Mouse (Mus musculus): ENCODE results near the gene Slc37a3. TPM values are rescaled to one million over a fixed set of nuclear protein-coding genes. Genes with fewer than 3 reads are reported as not detected.

Slc37a3 gene
- polyA plus RNA-seq, 1 experiment from 2014 or later: 40.4 TPM

GRCm38 (mm10) chr6:39415762-39416161 lies 38.3 kb upstream of the Slc37a3 start:
- no peak for ATAC-seq (ENCODE audit: low read depth)
- H3K27ac ChIP-seq (ENCODE audit: low read length): no peak overlapping the region
- no peak overlapping the region for H3K4me2 ChIP-seq (ENCODE audit: low read depth, low read length)
- peaks cover 8% of the 10 kb centered on the region; the same call in 1 of the 2 replicates for H3K27me3 ChIP-seq (ENCODE audit: control insufficient read depth, insufficient read depth, low read depth, low read length)
- H3K36me3 ChIP-seq (ENCODE audit: control insufficient read depth, insufficient read depth, low read length): no peaks in the 10 kb centered on the region
- H3K4me3 ChIP-seq (ENCODE audit: low read length): no peak overlapping the region
- H3K9ac ChIP-seq (ENCODE audit: low read length): no peak overlapping the region
- no peaks in the 10 kb centered on the region for H3K9me3 ChIP-seq (ENCODE audit: control insufficient read depth, low read length)
- H3K4me1 ChIP-seq (replicated peaks; ENCODE audit: control insufficient read depth, insufficient read depth, low read length): peaks cover 7% of the 10 kb centered on the region; the same call in 1 of the 2 replicates
- 49% methylated on average over 3 of the region's 5 CpGs for WGBS

GRCm38 (mm10) chr6:39414106-39414505 lies 36.6 kb upstream of the Slc37a3 start:
- Histone ChIP-seq H3K9me3 (ENCODE audit: control insufficient read depth, low read length) (no peaks in the 10 kb centered on the region), H3K4me3 (ENCODE audit: low read length) (no peak overlapping the region), H3K27ac (ENCODE audit: low read length) (no peak overlapping the region), H3K27me3 (ENCODE audit: control insufficient read depth, insufficient read depth, low read depth, low read length) (peaks cover 6% of the 10 kb centered on the region; the same call in 1 of the 2 replicates), H3K36me3 (ENCODE audit: control insufficient read depth, insufficient read depth, low read length) (no peaks in the 10 kb centered on the region), H3K4me1 (replicated peaks; ENCODE audit: control insufficient read depth, insufficient read depth, low read length) (peaks cover 5% of the 10 kb centered on the region; the same call in 1 of the 2 replicates), H3K9ac (ENCODE audit: low read length) (no peak overlapping the region), H3K4me2 (ENCODE audit: low read depth, low read length) (no peak overlapping the region)
- 79% methylated on average over 1 of the region's 1 CpGs for WGBS
- no peak for ATAC-seq (ENCODE audit: low read depth)

GRCm38 (mm10) chr6:39406480-39406879 lies 29.0 kb upstream of the Slc37a3 start:
- no peaks in the 10 kb centered on the region for H3K9me3 ChIP-seq (ENCODE audit: control insufficient read depth, low read length)
- H3K27ac ChIP-seq (ENCODE audit: low read length): no peak overlapping the region
- H3K4me1 ChIP-seq (replicated peaks; ENCODE audit: control insufficient read depth, insufficient read depth, low read length): no peaks in the 10 kb centered on the region
- no peak overlapping the region for H3K9ac ChIP-seq (ENCODE audit: low read length)
- 81% methylated on average over 5 of the region's 5 CpGs for WGBS
- H3K4me2 ChIP-seq (ENCODE audit: low read depth, low read length): no peak overlapping the region
- no peak for ATAC-seq (ENCODE audit: low read depth)
- H3K36me3 ChIP-seq (ENCODE audit: control insufficient read depth, insufficient read depth, low read length): peaks cover 2% of the 10 kb centered on the region; the same call in 1 of the 2 replicates
- no peak overlapping the region for H3K4me3 ChIP-seq (ENCODE audit: low read length)
- no peaks in the 10 kb centered on the region for H3K27me3 ChIP-seq (ENCODE audit: control insufficient read depth, insufficient read depth, low read depth, low read length)

- ATAC-seq (ENCODE audit: low read depth): no peak
- no peaks in the 10 kb centered on the region for H3K27me3 ChIP-seq (ENCODE audit: control insufficient read depth, insufficient read depth, low read depth, low read length)
- H3K9me3 ChIP-seq (ENCODE audit: control insufficient read depth, low read length): no peaks in the 10 kb centered on the region
- H3K36me3 ChIP-seq (ENCODE audit: control insufficient read depth, insufficient read depth, low read length): peaks cover 4% of the 10 kb centered on the region; the same call in 1 of the 2 replicates
- H3K4me1 ChIP-seq (replicated peaks; ENCODE audit: control insufficient read depth, insufficient read depth, low read length): no peaks in the 10 kb centered on the region
- 66% methylated on average over 2 of the region's 2 CpGs for WGBS
- no peak overlapping the region for H3K27ac ChIP-seq (ENCODE audit: low read length)
- no peak overlapping the region for H3K4me2 ChIP-seq (ENCODE audit: low read depth, low read length)
- no peak overlapping the region for H3K9ac ChIP-seq (ENCODE audit: low read length)
- H3K4me3 ChIP-seq (ENCODE audit: low read length): no peak overlapping the region
Observed at GRCm38 (mm10) chr6:39403136-39403535, 25.7 kb upstream of the Slc37a3 start.

GRCm38 (mm10) chr6:39400343-39400742 lies 22.9 kb upstream of the Slc37a3 start:
- WGBS: 71% methylated on average over 7 of the region's 7 CpGs
- Histone ChIP-seq H3K9ac (ENCODE audit: low read length) (no peak overlapping the region), H3K27me3 (ENCODE audit: control insufficient read depth, insufficient read depth, low read depth, low read length) (no peaks in the 10 kb centered on the region), H3K9me3 (ENCODE audit: control insufficient read depth, low read length) (no peaks in the 10 kb centered on the region), H3K4me3 (ENCODE audit: low read length) (no peak overlapping the region), H3K36me3 (ENCODE audit: control insufficient read depth, insufficient read depth, low read length) (peaks cover 4% of the 10 kb centered on the region; the same call in 1 of the 2 replicates), H3K4me1 (replicated peaks; ENCODE audit: control insufficient read depth, insufficient read depth, low read length) (no peaks in the 10 kb centered on the region), H3K4me2 (ENCODE audit: low read depth, low read length) (no peak overlapping the region), H3K27ac (ENCODE audit: low read length) (no peak overlapping the region)
- no peak for ATAC-seq (ENCODE audit: low read depth)

- peaks cover 2% of the 10 kb centered on the region; the same call in 1 of the 2 replicates for H3K36me3 ChIP-seq (ENCODE audit: control insufficient read depth, insufficient read depth, low read length)
- no peaks in the 10 kb centered on the region for H3K9me3 ChIP-seq (ENCODE audit: control insufficient read depth, low read length)
- H3K9ac ChIP-seq (ENCODE audit: low read length): no peak overlapping the region
- no peak for ATAC-seq (ENCODE audit: low read depth)
- H3K27ac ChIP-seq (ENCODE audit: low read length): no peak overlapping the region
- H3K4me1 ChIP-seq (replicated peaks; ENCODE audit: control insufficient read depth, insufficient read depth, low read length): no peaks in the 10 kb centered on the region
- 90% methylated on average over 9 of the region's 9 CpGs for WGBS
- H3K27me3 ChIP-seq (ENCODE audit: control insufficient read depth, insufficient read depth, low read depth, low read length): no peaks in the 10 kb centered on the region
- H3K4me3 ChIP-seq (ENCODE audit: low read length): no peak overlapping the region
- H3K4me2 ChIP-seq (ENCODE audit: low read depth, low read length): no peak overlapping the region
Observed at GRCm38 (mm10) chr6:39398342-39398741, 20.9 kb upstream of the Slc37a3 start.

- Histone ChIP-seq H3K27me3 (ENCODE audit: control insufficient read depth, insufficient read depth, low read depth, low read length) (no peaks in the 10 kb centered on the region), H3K4me1 (replicated peaks; ENCODE audit: control insufficient read depth, insufficient read depth, low read length) (no peaks in the 10 kb centered on the region), H3K36me3 (ENCODE audit: control insufficient read depth, insufficient read depth, low read length) (peaks cover 2% of the 10 kb centered on the region; the same call in 1 of the 2 replicates), H3K4me2 (ENCODE audit: low read depth, low read length) (no peak overlapping the region), H3K9ac (ENCODE audit: low read length) (no peak overlapping the region), H3K4me3 (ENCODE audit: low read length) (no peak overlapping the region), H3K27ac (ENCODE audit: low read length) (no peak overlapping the region), H3K9me3 (ENCODE audit: control insufficient read depth, low read length) (no peaks in the 10 kb centered on the region)
- 94% methylated on average over 6 of the region's 6 CpGs for WGBS
- no peak for ATAC-seq (ENCODE audit: low read depth)
Observed at GRCm38 (mm10) chr6:39397046-39397445, 19.6 kb upstream of the Slc37a3 start.

GRCm38 (mm10) chr6:39395916-39396315 lies 18.4 kb upstream of the Slc37a3 start:
- WGBS: 58% methylated on average over 4 of the region's 4 CpGs
- H3K9ac ChIP-seq (ENCODE audit: low read length): no peak overlapping the region

GRCm38 (mm10) chr6:39395471-39395870 lies 18.0 kb upstream of the Slc37a3 start:
- ATAC-seq (ENCODE audit: low read depth): no peak
- no peak overlapping the region for H3K27ac ChIP-seq (ENCODE audit: low read length)
- WGBS: 90% methylated on average over 4 of the region's 4 CpGs
- no peaks in the 10 kb centered on the region for H3K9me3 ChIP-seq (ENCODE audit: control insufficient read depth, low read length)
- no peak overlapping the region for H3K4me3 ChIP-seq (ENCODE audit: low read length)
- H3K36me3 ChIP-seq (ENCODE audit: control insufficient read depth, insufficient read depth, low read length): peaks cover 2% of the 10 kb centered on the region; the same call in 1 of the 2 replicates
- no peaks in the 10 kb centered on the region for H3K27me3 ChIP-seq (ENCODE audit: control insufficient read depth, insufficient read depth, low read depth, low read length)
- H3K4me2 ChIP-seq (ENCODE audit: low read depth, low read length): no peak overlapping the region
- no peak overlapping the region for H3K9ac ChIP-seq (ENCODE audit: low read length)
- H3K4me1 ChIP-seq (replicated peaks; ENCODE audit: control insufficient read depth, insufficient read depth, low read length): no peaks in the 10 kb centered on the region

More at GRCm38 (mm10) chr6:39395916-39396315, 18.4 kb upstream of the Slc37a3 start:
- Histone ChIP-seq H3K27me3 (ENCODE audit: control insufficient read depth, insufficient read depth, low read depth, low read length) (no peaks in the 10 kb centered on the region), H3K27ac (ENCODE audit: low read length) (no peak overlapping the region), H3K4me1 (replicated peaks; ENCODE audit: control insufficient read depth, insufficient read depth, low read length) (no peaks in the 10 kb centered on the region), H3K4me3 (ENCODE audit: low read length) (no peak overlapping the region), H3K4me2 (ENCODE audit: low read depth, low read length) (no peak overlapping the region), H3K9me3 (ENCODE audit: control insufficient read depth, low read length) (no peaks in the 10 kb centered on the region), H3K36me3 (ENCODE audit: control insufficient read depth, insufficient read depth, low read length) (peaks cover 2% of the 10 kb centered on the region; the same call in 1 of the 2 replicates)
- ATAC-seq (ENCODE audit: low read depth): no peak

- Histone ChIP-seq H3K4me1 (replicated peaks; ENCODE audit: control insufficient read depth, insufficient read depth, low read length) (no peaks in the 10 kb centered on the region), H3K4me3 (ENCODE audit: low read length) (no peak overlapping the region), H3K4me2 (ENCODE audit: low read depth, low read length) (no peak overlapping the region), H3K27ac (ENCODE audit: low read length) (no peak overlapping the region), H3K9ac (ENCODE audit: low read length) (no peak overlapping the region), H3K36me3 (ENCODE audit: control insufficient read depth, insufficient read depth, low read length) (no peaks in the 10 kb centered on the region), H3K27me3 (ENCODE audit: control insufficient read depth, insufficient read depth, low read depth, low read length) (no peaks in the 10 kb centered on the region), H3K9me3 (ENCODE audit: control insufficient read depth, low read length) (no peaks in the 10 kb centered on the region)
- no peak for ATAC-seq (ENCODE audit: low read depth)
- 82% methylated on average over 2 of the region's 2 CpGs for WGBS
Observed at GRCm38 (mm10) chr6:39389988-39390387, 12.5 kb upstream of the Slc37a3 start.

All from lung, embryonic 16.5 days (tissue).